Mouse (Mus musculus): ENCODE measurements around the gene Colgalt2. TPM values are rescaled to one million over a fixed set of nuclear protein-coding genes. Genes with fewer than 3 reads are reported as not detected.

The Colgalt2 gene
- not detected for polyA plus RNA-seq (2017; shearing (Covaris generic))

DNA sequence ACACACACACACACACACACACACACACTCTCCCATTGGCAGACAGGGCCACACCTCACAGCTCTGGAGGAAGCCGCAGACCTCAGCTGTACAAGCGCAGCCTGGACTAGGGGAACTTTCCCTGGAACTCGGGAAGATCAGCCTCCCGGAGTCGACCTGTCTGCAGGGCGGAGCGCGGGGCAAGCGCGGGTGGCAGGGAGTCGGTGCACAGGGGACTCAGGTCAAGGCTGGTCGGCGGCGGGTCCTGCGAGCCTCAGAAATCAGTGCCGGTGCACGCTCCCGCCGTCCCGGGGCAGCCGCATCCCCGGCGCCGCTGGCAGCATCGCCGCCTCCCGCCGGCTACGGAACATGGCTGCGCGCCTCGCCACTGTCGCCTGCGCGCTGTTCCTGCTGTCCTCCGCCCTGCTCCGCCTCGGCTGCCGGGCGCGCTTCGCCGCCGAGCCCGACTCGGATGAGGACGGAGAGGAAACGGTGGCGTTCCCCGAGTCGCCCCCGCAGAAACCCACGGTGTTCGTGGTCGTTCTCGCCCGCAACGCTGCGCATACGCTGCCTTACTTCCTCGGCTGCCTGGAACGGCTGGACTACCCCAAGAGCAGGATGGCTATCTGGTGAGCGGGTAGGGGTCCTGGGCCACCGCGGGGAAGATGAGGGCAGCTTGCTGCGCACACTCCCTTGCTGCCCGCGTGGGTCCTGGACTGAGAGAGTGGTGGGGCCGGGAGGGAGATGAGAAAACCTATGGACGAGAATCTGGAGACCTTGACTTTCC, at the start of gene Colgalt2:
Colgalt2 (plus strand) TSS at position 41 of the 766 bp plus-strand sequence.

DNA sequence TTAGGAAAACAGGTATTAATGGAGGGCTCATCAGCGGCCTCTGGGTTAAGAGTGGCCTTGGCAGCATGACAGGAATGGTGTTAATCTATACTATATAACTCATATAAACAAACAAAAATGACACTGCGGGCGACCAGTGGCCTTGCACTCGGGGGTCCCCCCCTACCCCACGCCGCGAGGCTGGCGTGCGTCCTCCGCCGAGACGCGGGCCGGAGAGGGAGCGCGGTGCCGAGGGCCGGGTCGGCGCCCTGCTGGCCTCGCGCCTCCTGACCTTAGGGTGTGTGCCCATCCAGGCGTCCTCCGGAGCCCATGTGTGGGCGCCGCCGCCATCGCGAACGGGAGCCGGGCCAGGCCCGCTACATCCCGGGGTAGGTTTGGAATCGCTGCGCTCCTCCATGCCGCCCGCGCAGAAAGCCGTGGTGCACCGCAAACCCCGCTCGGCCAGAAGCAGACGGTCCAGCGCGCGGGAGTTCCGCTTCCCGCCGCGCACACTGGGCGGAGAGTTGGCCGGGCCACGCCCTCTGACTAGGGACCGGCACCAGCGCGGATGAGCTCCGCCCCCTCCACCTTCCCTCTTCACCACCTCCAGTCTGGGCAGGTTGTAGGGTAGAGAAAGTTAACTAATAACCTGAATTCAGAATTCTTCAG, 13.3 kb upstream of the Colgalt2 start, which contains the start of gene Tsen15:
Tsen15 (minus strand) TSS at position 501 of the 648 bp plus-strand sequence.

Other genes with a start within 250 kb of the Colgalt2 start
- 7.3 TPM for gene Tsen15, start 13.1 kb upstream of the Colgalt2 start, polyA plus RNA-seq (2017; shearing (Covaris generic))